Mouse (Mus musculus) limb, embryonic 15.5 days (tissue): ENCODE measurements around the gene Tmem39a. TPM values are rescaled to one million over a fixed set of nuclear protein-coding genes. Genes with fewer than 3 reads are reported as not detected.
A peak's percentile ranks its signal among the peaks of the same experiment; 100 is the strongest.

ENCODE experiments used
- ATAC-seq: fragments of 200-750 bp; cut with Nextera tagmentation; 2 replicates; pipeline ENCODE4 v1.8.0; 2017; ENCODE audit warnings: low read depth, moderate TSS enrichment; ENCODE audit not compliant: insufficient number of reproducible peaks, low FRiP score, low TSS enrichment
- H3K27ac ChIP-seq: fragments of 300-500 bp; sonication (generic); 2 replicates; pipeline ENCODE4 v1.5.1; 2015; ENCODE audit warnings: moderate library complexity, mild to moderate bottlenecking, inconsistent platforms
- H3K27me3 ChIP-seq: fragments of 300-500 bp; sonication (generic); 2 replicates; pipeline ENCODE4 v1.6.1; 2015; ENCODE audit warnings: inconsistent platforms
- H3K36me3 ChIP-seq: fragments of 300-500 bp; sonication (generic); 2 replicates; pipeline ENCODE4 v1.6.1; 2015; ENCODE audit warnings: inconsistent platforms
- H3K4me1 ChIP-seq: fragments of 300-500 bp; sonication (generic); 2 replicates; pipeline ENCODE4 v1.6.1; 2015; ENCODE audit warnings: inconsistent platforms
- H3K4me2 ChIP-seq: fragments of 300-500 bp; sonication (generic); 2 replicates; pipeline ENCODE4 v1.6.1; 2015; ENCODE audit warnings: mild to moderate bottlenecking, inconsistent platforms
- H3K4me3 ChIP-seq: fragments of 300-500 bp; sonication (generic); 2 replicates; pipeline ENCODE4 v1.5.1; 2015; ENCODE audit warnings: mild to moderate bottlenecking, inconsistent platforms
- H3K9ac ChIP-seq: fragments of 300-500 bp; sonication (generic); 2 replicates; pipeline ENCODE4 v1.6.1; 2015; ENCODE audit warnings: inconsistent platforms
- H3K9me3 ChIP-seq: fragments of 300-500 bp; sonication (generic); 2 replicates; pipeline ENCODE4 v1.6.1; 2016; ENCODE audit warnings: inconsistent platforms
- WGBS: fragments of 180-500 bp; shearing (Covaris S2); methylation state at CpG from one replicate; pipeline ENCODE4 v1.1.7; 2015; 5-methylcytosine and 5-hydroxymethylcytosine counted together
- polyA plus RNA-seq: library from polyadenylated mRNA; unstranded; fragments of >200 nt; fragmentation: Nextera tagmentation; extraction: Ambion mirVana; gene quantifications from 2 replicates; pipeline ENCODE4 v1.2.1, GENCODE M21; 2015

The Tmem39a gene
- polyA plus RNA-seq = 154 and 161 TPM in 2 replicates

- Histone ChIP-seq H3K27me3 (peaks cover 12% of the 10 kb centered on the region; the same call in 1 of the 2 replicates), H3K9ac (no peak within 1 kb of the TSS), H3K27ac (no peak within 1 kb of the TSS), H3K4me3 (no peak within 1 kb of the TSS), H3K9me3 (no peaks in the 10 kb centered on the region), H3K4me1 (no peaks in the 10 kb centered on the region; the same call in 1 of the 2 replicates), H3K36me3 (no peaks in the 10 kb centered on the region), H3K4me2 (no peak within 1 kb of the TSS)
- 74% methylated on average over 3 of the region's 3 CpGs for WGBS
- no peak for ATAC-seq
These were observed at the start of gene Tmem39a for GRCm38 (mm10) chr16:38558221-38558748. Gene Tmem39a (plus strand): TSS chr16:38558698.

DNA sequence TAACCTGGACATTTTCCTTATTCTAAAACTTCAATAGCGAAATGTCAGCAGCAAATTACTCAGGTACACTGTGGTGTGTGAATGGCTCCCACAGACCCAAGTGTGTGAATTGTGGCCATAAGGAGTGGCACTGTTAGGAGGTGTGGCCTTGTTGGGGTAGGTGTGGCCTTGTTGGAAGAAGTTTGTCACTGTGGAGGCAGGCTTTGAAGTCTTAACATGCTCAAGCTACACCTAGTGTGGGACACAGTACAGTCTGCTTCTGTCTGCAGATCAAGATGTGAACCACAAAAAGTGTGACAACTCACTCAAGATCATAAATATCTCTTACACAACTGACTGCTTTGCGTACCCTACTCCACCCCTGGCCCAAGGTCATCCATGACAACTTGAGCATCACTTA is 47.7 kb upstream of the Tmem39a start:
- Histone ChIP-seq H3K4me1 (no peaks in the 10 kb centered on the region), H3K27me3 (no peaks in the 10 kb centered on the region), H3K9ac (no peak overlapping the region), H3K4me3 (no peak overlapping the region), H3K9me3 (no peaks in the 10 kb centered on the region), H3K27ac (no peak overlapping the region), H3K4me2 (no peak overlapping the region), H3K36me3 (peaks cover 41% of the 10 kb centered on the region)
- 97% methylated on average over 2 of the region's 2 CpGs for WGBS
- ATAC-seq = no peak

DNA sequence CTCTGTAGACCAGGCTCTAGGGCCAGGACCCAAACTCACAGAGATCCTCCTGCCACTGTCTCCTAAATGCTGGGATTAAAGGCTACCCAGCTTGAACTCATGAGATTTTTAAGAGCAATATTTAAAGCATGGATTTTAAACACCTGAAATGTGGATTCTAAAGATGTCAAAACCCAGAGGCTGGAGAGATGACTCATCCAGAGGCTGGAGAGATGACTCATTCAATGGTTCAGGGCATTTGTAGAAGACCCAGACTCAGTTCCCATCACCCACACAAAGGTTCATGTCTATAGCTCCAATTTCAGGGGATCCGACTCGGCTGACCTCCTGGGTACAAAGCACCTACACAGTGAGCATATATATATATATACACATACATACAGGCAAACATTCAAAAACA is 39.4 kb upstream of the Tmem39a start:
- ATAC-seq = no peak

GRCm38 (mm10) chr16:38521211-38521987 is 37.1 kb upstream of the Tmem39a start:
- Histone ChIP-seq H3K27me3 (no peaks in the 10 kb centered on the region), H3K4me1 (peaks cover 9% of the 10 kb centered on the region), H3K9ac (peak overlapping the region; percentile 2; the same call in 1 of the 2 replicates), H3K9me3 (no peaks in the 10 kb centered on the region), H3K4me2 (peak overlapping the region; percentile 52), H3K27ac (no peak overlapping the region), H3K36me3 (peaks cover 31% of the 10 kb centered on the region), H3K4me3 (peak overlapping the region; percentile 96)
- no peak for ATAC-seq
- WGBS = 29% methylated on average over 8 of the region's 8 CpGs

More for the DNA sequence above, 39.4 kb upstream of the Tmem39a start:
- WGBS = 89% methylated on average over 2 of the region's 2 CpGs
- H3K27me3 ChIP-seq = no peaks in the 10 kb centered on the region
- H3K9me3 ChIP-seq = no peaks in the 10 kb centered on the region
- peaks cover 22% of the 10 kb centered on the region for H3K36me3 ChIP-seq
- no peak overlapping the region for H3K9ac ChIP-seq
- no peak overlapping the region for H3K4me3 ChIP-seq
- H3K4me2 ChIP-seq = no peak overlapping the region
- H3K27ac ChIP-seq = no peak overlapping the region
- peaks cover 9% of the 10 kb centered on the region for H3K4me1 ChIP-seq

GRCm38 (mm10) chr16:38522129-38523084 is 36.1 kb upstream of the Tmem39a start, which contains the start of gene Timmdc1:
Gene Timmdc1 (minus strand): TSS chr16:38522663.
- WGBS = under 1% methylated on average over 72 of the region's 73 CpGs
- H3K9me3 ChIP-seq = no peaks in the 10 kb centered on the region
- H3K36me3 ChIP-seq = peaks cover 33% of the 10 kb centered on the region
- peak within 1 kb of the TSS; percentile 52 for H3K4me2 ChIP-seq
- peak; percentile 96 for ATAC-seq
- peaks cover 9% of the 10 kb centered on the region for H3K4me1 ChIP-seq
- no peaks in the 10 kb centered on the region for H3K27me3 ChIP-seq
- H3K27ac ChIP-seq = peak within 1 kb of the TSS; percentile 96
- H3K9ac ChIP-seq = peak within 1 kb of the TSS; percentile 91
- H3K4me3 ChIP-seq = peak within 1 kb of the TSS; percentile 96

DNA sequence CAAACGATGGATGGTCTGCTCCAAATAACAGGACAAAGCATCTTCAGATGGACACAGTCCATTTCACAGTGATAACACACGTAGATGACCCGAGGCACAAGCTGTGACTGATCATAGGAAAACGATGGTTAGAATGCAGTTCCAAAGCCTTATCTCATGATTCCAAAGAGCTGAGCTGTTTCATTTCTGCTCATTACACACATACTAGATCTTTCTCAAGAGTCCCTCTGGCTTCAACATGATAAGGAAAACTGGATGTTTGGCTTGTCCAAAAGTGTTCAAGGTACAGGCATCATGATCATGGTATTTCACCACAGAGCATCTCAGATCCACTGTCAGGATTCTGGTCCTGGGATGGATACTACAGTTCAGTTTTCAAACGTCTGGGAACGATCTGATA is 32.2 kb upstream of the Tmem39a start:
- Histone ChIP-seq H3K4me1 (peaks cover 9% of the 10 kb centered on the region), H3K9me3 (no peaks in the 10 kb centered on the region), H3K27me3 (no peaks in the 10 kb centered on the region), H3K4me3 (no peak overlapping the region), H3K27ac (no peak overlapping the region), H3K4me2 (no peak overlapping the region), H3K9ac (no peak overlapping the region), H3K36me3 (peaks cover 56% of the 10 kb centered on the region)
- WGBS = 85% methylated on average over 6 of the region's 6 CpGs
- ATAC-seq = no peak

GRCm38 (mm10) chr16:38536544-38537146 is 21.9 kb upstream of the Tmem39a start:
- 43% methylated on average over 8 of the region's 8 CpGs for WGBS
- Histone ChIP-seq H3K27ac (no peak overlapping the region), H3K4me1 (no peaks in the 10 kb centered on the region), H3K4me2 (no peak overlapping the region), H3K36me3 (peaks cover 72% of the 10 kb centered on the region), H3K27me3 (no peaks in the 10 kb centered on the region), H3K9me3 (no peaks in the 10 kb centered on the region), H3K9ac (no peak overlapping the region), H3K4me3 (no peak overlapping the region)
- ATAC-seq = no peak

GRCm38 (mm10) chr16:38538716-38539380 is 19.6 kb upstream of the Tmem39a start:
- 88% methylated on average over 12 of the region's 13 CpGs for WGBS

DNA sequence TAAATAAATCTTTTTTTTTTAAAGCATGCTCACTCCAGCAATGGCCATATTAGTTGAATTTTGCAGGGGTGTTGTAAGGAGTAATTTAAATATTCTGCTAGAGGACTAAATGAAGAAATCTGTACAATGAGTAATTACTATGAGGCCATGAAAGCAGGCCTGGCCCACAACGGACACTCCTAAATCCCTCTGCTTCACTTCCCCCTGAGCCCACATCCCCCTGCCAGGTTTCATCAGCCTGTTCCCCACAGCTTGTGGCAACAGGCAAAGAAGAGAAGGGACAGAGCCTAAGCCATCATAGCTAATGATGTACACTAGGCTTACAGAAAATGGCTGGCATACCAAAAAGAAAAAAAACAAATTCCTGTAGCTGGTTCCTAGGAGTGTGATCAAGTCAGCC is 10.5 kb upstream of the Tmem39a start:
- no peaks in the 10 kb centered on the region for H3K9me3 ChIP-seq
- no peak overlapping the region for H3K9ac ChIP-seq
- no peak overlapping the region for H3K4me2 ChIP-seq

More at GRCm38 (mm10) chr16:38538716-38539380, 19.6 kb upstream of the Tmem39a start:
- H3K36me3 ChIP-seq = peaks cover 74% of the 10 kb centered on the region
- no peak overlapping the region for H3K9ac ChIP-seq
- H3K4me2 ChIP-seq = no peak overlapping the region
- H3K9me3 ChIP-seq = no peaks in the 10 kb centered on the region
- no peak overlapping the region for H3K4me3 ChIP-seq
- no peak for ATAC-seq
- H3K27ac ChIP-seq = no peak overlapping the region
- H3K27me3 ChIP-seq = no peaks in the 10 kb centered on the region
- H3K4me1 ChIP-seq = no peaks in the 10 kb centered on the region

DNA sequence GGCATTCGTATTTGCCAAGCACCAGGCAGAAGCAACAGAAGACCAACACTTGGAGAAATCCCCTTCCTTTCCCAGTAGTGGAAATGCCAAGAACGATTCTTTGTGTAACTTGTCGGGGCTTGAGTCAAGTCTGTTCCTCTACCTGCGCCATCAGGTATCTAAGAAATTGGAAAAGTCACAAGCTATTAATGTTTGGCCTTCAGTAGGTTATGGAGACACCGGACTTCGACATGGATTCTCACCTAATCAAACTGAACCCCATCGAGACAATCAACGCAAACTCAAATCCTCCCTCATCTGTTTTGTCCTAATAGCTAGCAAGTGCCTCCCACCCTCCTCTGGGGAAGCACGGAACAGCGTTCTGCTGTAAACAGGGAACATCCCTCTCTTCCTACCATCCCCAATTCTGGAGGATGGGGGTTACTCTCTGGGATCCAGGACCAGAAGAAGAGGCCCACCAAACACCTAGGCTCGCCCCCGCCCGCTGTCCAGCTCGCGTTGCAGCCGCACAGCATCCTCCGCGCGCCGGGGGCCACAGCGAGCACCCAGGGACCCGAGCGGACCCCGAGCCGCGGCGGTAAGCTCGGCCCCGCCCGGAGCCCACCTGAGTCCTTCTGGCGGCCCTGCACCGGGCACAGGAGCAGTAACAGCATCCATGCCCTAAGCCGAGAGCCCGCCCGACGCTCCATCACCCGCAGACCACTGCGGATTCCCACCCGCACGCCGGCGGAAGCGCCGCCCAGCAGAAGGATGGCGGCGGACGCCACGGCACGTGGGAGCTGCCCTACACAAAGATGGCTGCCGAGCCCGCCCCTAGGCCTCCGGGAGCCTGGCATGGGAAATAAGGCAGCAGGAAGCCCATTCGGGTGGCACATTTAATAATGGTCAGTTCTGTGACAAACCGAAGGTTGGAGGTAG is 8.8 kb upstream of the Tmem39a start, which contains the start of gene Poglut1:
Poglut1 (minus strand) TSS at position 780 of the 918 bp plus-strand sequence.
- H3K27ac ChIP-seq = peak within 1 kb of the TSS; percentile 61; the same call in 1 of the 2 replicates
- peaks cover 19% of the 10 kb centered on the region for H3K4me1 ChIP-seq
- 1% methylated on average over 54 of the region's 54 CpGs for WGBS
- H3K4me3 ChIP-seq = peak within 1 kb of the TSS; percentile 87
- peaks cover 9% of the 10 kb centered on the region; the same call in 1 of the 2 replicates for H3K27me3 ChIP-seq
- peak; percentile 74; the same call in 1 of the 2 replicates for ATAC-seq
- peak within 1 kb of the TSS; percentile 78 for H3K4me2 ChIP-seq
- no peaks in the 10 kb centered on the region for H3K9me3 ChIP-seq
- H3K36me3 ChIP-seq = peaks cover 21% of the 10 kb centered on the region; the same call in 1 of the 2 replicates
- peak within 1 kb of the TSS; percentile 85 for H3K9ac ChIP-seq

More for the DNA sequence above, 10.5 kb upstream of the Tmem39a start:
- Histone ChIP-seq H3K36me3 (peaks cover 35% of the 10 kb centered on the region), H3K27me3 (peaks cover 2% of the 10 kb centered on the region; the same call in 1 of the 2 replicates), H3K4me1 (peaks cover 19% of the 10 kb centered on the region), H3K27ac (no peak overlapping the region), H3K4me3 (no peak overlapping the region)
- no peak for ATAC-seq
- 74% methylated on average over 1 of the region's 1 CpGs for WGBS
